Mouse (Mus musculus): ENCODE results near the gene H2afy2.

Gene H2afy2

DNA sequence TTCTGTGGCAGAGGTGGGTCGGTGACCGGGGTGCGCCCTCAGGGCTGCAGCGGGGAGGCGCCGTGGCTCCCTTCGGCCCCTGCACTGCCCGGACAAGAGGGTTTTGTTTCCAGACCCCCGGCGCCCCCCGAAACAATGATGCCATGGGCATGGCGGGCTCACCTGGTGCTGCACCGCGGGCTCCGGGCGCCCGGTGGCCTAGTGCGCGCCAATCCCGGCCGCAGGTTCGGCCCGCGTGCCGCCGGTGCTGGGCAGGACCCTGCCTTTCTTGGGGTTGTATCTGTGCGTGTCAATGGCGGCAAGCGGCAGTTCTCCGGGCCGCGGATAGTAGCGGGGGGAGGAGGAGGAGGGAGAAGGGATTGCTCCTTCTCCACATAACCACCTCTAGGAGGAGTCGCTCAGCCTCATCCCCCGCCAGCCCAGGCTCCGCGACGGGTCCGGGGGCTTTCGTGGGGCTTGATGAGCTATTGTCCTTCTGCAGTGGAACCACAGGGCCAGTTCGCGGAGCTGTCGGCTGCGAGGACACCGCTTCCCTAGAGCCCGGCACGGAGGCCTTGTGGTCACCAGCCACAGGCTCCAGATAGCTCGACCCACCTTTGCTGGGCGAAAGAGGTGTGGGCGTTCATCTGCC is at the start of gene H2afy2:
TSS of gene H2afy2 (minus strand) at position 527 of the 631 bp plus-strand sequence.
- DNase-seq, result peak; percentile 78

GRCm38 (mm10) chr10:61832713-61833112 is 48.8 kb upstream of the H2afy2 start:
- no peak for DNase-seq

DNA sequence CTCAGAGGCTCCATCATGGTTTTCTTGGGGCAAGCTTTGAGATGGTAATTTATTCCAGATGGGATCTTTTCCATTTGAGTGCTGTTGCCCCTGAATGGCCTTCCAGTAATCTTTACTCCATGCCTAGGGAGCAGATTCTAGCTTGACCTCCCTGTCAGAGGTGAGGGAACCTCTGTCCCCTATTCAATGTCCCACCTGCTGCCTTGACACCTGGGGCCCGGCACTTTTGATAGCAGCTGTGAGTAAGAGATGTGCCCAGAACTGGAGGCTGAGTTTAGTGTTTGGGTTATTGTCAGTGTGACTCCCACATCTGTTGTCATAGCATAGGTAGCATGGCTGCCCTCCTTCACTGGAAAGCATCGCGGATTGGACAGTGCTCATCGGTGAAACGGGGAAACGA is 47.8 kb upstream of the H2afy2 start:
- no peak for DNase-seq

DNA sequence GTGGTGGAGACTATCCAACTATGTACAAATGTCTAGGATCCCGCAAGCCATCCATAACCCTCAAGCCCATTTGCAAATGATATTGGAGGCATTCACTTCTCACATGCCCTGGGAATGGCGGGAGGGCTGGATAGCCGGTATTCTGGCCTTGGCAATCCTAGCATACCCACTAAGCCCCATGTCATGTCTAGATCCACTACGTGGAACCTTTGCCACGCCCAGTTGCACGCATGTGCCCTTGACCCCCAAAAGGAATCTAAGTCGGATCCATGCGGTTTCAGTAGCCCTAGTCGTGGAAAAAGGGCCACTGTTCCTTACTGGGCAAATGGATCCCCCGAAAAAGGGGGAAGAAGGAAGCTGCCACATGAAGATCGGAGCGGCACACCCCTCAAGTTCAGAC is 47.3 kb upstream of the H2afy2 start:
- DNase-seq, result no peak

GRCm38 (mm10) chr10:61830817-61831216 is 46.9 kb upstream of the H2afy2 start:
- DNase-seq, result no peak

GRCm38 (mm10) chr10:61829046-61829445 is 45.1 kb upstream of the H2afy2 start:
- no peak for DNase-seq

DNA sequence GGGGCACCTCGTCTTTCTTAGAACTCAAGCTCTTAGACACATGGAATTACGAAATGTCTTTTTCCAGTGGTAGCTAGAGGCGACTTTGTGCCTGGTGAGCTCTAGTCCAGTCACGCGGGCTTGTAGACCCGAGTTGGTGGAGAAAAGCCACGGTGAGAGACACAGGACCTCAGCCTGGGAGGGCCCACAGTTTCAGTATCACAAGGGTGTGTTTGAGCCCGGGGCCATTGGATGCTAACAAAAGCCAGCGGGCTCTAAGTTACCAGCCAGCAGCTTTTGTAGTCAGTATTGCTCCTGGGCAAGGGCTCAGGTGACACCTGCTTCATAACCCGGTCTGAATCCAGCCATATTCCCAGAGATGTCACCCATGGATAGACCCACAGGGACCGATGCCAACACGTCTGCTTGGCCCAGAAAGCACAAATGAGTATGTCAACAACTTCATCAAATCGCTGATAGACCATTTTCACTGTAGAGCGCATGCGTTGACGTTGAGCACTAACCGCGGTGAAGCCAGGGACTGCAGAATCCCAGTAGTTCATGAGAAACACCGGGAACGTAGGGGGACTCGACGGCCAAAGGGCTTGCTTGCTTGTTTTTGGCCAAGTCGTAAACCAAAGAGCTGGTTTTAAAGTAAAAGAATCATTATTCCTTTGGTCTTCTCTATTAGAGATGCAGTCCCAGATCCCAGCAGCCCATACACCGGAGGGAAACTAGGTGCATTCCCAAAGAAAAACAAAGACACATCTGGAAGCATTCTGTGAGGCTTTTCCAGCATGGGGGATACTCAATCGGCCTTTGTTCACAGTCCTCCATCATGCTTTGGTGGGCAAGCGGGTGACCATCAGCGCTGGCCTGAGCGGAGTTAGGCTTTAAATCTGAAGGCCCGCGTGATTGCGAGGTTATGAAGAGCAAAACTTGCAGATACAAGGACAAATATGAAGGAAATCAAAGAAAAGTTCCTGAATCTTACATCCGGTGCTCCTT is 44.3 kb upstream of the H2afy2 start:
- DNase-seq, result no peak

GRCm38 (mm10) chr10:61826753-61827435 is 42.9 kb upstream of the H2afy2 start:
- DNase-seq, result no peak

GRCm38 (mm10) chr10:61825979-61826752 is 42.2 kb upstream of the H2afy2 start:
- no peak for DNase-seq

DNA sequence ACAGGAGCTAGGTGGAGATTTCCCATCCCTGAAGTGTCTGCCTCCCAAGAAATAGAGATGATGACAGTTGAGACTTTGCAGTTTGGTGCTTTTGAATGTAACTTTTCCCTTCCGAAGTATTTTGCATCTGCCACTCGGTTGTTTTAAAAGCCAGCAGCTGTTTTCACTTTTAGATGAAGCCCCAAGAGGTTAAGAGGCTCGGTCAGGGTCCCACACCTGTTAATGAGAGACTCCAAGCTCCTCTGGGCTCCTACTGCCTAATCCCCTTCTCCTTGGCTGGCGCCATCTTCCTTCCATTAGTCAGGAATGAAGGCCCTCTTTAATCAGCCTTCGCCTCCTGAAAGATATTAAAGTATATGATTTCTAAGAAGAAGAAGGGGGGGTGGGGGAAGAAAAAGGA is 41.6 kb upstream of the H2afy2 start:
- no peak for DNase-seq

GRCm38 (mm10) chr10:61823731-61824115 is 39.8 kb upstream of the H2afy2 start:
- no peak for DNase-seq

DNA sequence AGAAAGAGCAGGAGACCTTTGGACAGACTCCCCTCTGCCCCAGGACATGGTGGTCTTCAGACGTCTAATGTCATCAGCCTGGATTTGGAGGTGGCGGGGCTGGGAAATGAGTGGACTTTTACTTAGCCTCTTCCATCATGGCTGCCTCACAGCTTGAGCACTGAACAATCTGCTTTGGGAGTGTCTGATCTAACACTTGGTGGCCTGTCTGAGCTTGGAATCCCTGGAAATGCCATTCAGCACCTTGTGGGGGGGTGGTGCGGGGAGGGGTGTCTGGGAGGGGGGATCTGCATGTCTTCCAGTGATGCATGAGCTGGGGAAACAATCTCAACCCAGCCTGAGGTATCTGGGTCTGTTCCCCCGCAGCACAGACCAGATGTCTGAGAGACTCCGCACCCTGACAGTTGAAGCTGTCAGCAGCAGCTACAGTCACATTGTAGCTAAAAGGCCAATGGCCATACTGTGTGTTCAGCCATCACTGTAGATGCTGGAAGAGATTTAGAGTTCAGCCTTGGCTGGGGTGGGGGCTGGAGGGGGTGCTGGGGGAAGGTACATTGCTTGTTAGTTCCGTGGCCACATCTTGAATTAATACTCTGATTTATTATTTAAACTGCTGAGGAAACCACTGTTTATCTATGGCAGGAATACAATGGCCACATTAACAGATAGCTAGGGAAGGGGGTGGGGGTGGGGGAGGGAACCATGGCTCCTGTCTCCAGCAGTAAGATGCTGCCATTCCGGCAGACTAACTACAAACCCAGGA is 39.2 kb upstream of the H2afy2 start:
- DNase-seq, result no peak

- no peak for DNase-seq
Observed at GRCm38 (mm10) chr10:61820050-61820449, 36.1 kb upstream of the H2afy2 start.

- DNase-seq, result no peak
Observed at GRCm38 (mm10) chr10:61811987-61812386, 28.0 kb upstream of the H2afy2 start.

DNA sequence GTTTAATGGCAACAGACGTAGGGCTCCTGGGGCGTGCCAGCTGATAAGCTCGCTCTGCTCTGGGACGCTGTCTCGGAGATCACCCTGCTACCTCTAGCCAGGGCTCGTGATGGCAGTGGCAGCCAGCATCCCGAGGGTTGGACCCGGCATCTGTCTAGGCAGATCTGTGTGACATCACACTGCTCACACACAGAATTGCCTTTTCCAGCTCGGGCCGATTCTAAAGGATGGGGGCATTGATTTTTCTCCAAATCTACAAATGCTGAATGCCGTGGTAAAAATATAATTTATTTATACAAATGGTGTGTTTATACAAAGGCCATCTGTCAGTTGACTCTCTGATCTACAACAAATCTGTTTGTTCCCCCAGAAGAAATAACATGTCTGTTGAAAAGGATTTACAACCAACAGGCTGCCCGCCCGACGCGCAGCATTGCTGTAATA is 14.2 kb upstream of the H2afy2 start:
- no peak for DNase-seq

DNA sequence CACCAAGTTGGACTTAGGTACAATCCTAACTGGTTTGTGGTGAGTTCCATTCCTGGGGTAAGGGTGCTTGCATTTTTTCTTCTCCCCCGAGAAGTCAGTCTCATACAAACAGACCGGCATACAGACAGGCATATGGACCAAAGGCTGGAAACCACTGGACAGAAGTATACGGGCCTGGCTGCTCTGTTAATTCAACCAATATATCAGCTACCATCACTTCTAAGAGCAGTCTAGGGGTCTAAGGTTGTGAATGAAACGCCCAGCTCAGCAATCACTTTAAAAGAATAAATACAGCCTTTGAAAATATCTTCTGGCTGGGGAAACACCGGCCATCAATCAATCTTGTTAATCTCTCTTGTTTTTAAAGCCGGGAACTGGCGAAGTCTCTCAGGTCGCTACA is 11.5 kb upstream of the H2afy2 start:
- DNase-seq, result no peak

DNA sequence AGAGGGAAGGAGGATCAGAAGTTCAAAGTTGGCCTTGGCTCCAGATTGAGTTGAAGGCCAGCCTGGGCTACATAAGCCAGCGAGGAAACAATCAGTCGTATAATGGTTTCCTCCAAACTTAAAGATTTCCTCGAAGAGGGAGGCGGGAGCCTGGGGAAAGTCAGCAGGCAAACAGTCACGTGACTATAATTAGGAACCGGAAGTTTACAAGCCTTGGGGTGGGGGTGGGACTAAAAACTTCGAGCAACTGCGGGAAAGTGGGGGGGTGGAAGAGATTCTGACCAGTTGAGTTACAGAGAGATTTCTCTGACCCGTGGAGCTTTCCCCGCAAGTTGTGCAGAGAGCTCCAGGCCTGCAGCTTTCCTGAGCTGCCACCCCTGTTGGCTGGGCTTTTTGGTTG is 11.0 kb upstream of the H2afy2 start:
- DNase-seq, result no peak

DNA sequence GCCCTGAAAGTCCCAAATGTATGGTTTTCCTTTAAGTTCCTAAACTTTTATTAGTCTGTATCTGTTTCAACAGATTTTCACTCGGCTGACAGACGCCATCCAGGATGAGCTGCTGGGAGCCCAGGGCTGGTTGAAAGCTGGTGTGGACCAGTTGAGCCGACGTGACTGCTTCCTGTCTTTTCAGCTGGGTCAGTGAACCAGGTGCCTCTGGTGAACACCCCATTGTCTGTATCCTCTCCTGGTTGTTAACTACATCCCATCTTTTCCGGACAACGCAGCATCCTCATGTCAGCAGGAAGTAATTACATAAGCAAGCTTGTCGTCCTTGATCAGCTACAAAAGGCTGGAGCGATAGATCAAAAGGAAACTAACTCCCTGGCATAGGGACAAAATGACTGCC is 9.1 kb upstream of the H2afy2 start:
- DNase-seq, result no peak

- DNase-seq, result no peak
Observed at GRCm38 (mm10) chr10:61788499-61788898, 4.6 kb upstream of the H2afy2 start.

- no peak for DNase-seq
Observed at GRCm38 (mm10) chr10:61787541-61788313, 3.8 kb upstream of the H2afy2 start.

- DNase-seq, result no peak
Observed at GRCm38 (mm10) chr10:61784414-61784813, 467 bp upstream of the H2afy2 start.
